In genomic region chr5:26973166-26973565, GRCm38 (mm10) we compare ENCODE assay signal across 15 mouse cellular contexts.
"Had no signal": no experiment of that assay in that cellular context is flagged by ENCODE, and none has a peak within 500 bp of the region (broad histone marks: within the 10 kb centered on the region; RNA-seq: fewer than 3 reads in every experiment).

No protein-coding gene starts in this region.

- H3K4me1 ChIP-seq: limb, embryonic 10.5 days; limb, embryonic 13.5 days; liver, embryonic 13.5 days had no signal

- DNase-seq: kidney, adult 2 months; kidney, postnatal 25 days; layer of hippocampus, adult 9-11 months; liver; liver, embryonic 13.5 days; lung, adult 2 months; lung, postnatal 14 days; lung, postnatal 4 days; thymus, adult 18-20 months; thymus, postnatal 36 days had no signal

- H3K36me3 ChIP-seq: limb, embryonic 10.5 days; limb, embryonic 13.5 days; liver, embryonic 13.5 days had no signal

- H3K27me3 ChIP-seq: limb, embryonic 13.5 days; liver, embryonic 13.5 days had no signal

- H3K9me3 ChIP-seq: limb, embryonic 10.5 days; limb, embryonic 13.5 days; liver, embryonic 13.5 days had no signal

- H3K27ac ChIP-seq: kidney, postnatal 0 days; layer of hippocampus, adult 2 months; limb, embryonic 10.5 days; limb, embryonic 13.5 days; liver, embryonic 13.5 days had no signal

- H3K4me2 ChIP-seq: limb, embryonic 13.5 days; liver, embryonic 13.5 days had no signal

- H3K9ac ChIP-seq: limb, embryonic 13.5 days; liver, embryonic 13.5 days had no signal

- H3K4me3 ChIP-seq: layer of hippocampus, adult 2 months; limb, embryonic 10.5 days; limb, embryonic 13.5 days; liver, embryonic 13.5 days had no signal

- ATAC-seq: intestine, postnatal 0 days had no signal
